Mouse (Mus musculus): Measurements from ENCODE around the gene Pip5k1c. TPM values are rescaled to one million over a fixed set of nuclear protein-coding genes. Genes with fewer than 3 reads are reported as not detected.

Pip5k1c gene
- polyA plus RNA-seq, 1 experiment = 38.6 TPM

- DNase-seq (ENCODE audit: low spot score) = no peak
Observed at GRCm38 (mm10) chr10:81284189-81284588, 8.6 kb upstream of the Pip5k1c start.

GRCm38 (mm10) chr10:81284719-81285118 lies 8.0 kb upstream of the Pip5k1c start:
- DNase-seq (ENCODE audit: low spot score) = no peak

DNA sequence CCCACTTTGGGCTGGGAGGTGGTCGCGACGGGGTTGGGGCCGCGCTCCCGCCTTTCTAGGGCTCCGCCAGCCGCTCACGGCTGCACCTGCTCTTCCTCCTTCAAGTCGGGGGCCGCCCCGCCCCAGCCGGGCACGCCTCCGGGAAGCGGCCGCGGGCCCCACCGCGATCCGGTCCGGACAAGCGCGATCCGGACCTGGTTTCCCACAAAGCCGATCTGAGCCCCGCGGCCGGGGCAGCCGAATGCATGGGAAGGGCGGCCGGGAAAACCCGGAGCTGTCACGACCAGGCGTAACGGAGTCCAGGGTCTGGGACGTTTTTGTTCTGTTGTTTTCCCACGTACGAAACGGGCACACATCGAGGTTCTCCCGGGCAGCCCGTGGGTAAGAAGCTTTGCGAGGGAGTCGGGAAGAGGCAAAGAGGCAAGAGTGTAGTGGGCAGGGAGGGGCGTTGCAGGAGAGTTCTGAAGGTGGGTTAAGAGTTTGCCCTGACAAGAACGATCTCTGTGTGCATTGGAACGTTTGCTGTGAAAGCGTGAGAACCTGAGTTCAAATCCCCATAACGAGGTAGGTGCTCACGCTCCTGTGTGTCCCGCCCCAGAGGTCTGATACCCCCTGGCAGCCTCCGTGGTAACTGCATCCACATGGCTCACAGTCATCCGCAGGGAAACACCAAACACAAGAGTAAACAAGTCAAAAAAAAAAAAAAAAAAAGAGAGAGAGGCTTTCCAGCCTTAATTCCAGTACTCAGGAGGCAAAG lies 6.9 kb upstream of the Pip5k1c start:
- peak; percentile 86 for DNase-seq (ENCODE audit: low spot score)

- DNase-seq (ENCODE audit: low spot score) = no peak
Observed at GRCm38 (mm10) chr10:81286586-81286985, 6.2 kb upstream of the Pip5k1c start.

- no peak for DNase-seq (ENCODE audit: low spot score)
Observed at GRCm38 (mm10) chr10:81287513-81288157, 5.1 kb upstream of the Pip5k1c start.

DNA sequence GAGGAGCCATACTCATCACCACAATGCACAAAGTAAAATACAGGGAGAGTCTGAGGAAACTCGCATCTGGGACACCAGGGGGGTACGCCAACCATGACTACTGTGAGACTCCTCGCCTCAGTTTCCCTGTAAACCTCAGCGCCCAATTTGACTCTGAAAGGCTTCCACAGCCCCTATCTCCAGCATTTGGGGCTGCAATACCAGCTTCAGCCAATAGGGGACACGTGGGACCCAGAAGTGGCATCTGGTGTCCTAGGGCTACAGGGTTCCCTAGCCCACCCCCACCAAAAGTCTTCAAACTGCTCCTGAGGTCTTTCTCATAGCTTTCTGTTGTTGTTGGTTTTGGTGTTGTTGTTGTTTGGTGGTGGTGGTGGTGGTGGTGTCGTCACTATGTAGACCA lies 4.2 kb upstream of the Pip5k1c start:
- no peak for DNase-seq (ENCODE audit: low spot score)

DNA sequence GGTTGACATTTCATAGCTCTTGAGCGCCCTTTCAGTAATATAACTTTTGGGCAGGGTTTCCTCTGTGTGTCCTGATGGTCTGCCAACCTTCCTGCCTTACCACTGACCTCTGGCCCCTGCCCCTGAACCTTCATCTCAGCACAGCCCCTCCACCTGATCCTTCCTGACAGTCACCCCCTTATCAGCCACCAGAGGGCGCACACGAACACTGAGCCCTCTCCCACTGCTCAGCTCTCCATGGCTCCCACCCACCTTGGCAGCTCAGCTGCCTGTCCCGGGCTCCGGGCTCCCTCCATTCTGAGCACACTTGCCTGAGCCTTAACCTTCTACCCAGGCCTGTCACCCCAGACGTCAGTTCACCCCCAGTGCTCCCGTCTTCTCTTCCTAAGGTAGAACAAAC lies 3.5 kb upstream of the Pip5k1c start:
- no peak for DNase-seq (ENCODE audit: low spot score)

GRCm38 (mm10) chr10:81289811-81290210 lies 3.0 kb upstream of the Pip5k1c start:
- no peak for DNase-seq (ENCODE audit: low spot score)

- peak; percentile 66 for DNase-seq (ENCODE audit: low spot score)
Observed at GRCm38 (mm10) chr10:81290698-81291460, 1.9 kb upstream of the Pip5k1c start.

DNA sequence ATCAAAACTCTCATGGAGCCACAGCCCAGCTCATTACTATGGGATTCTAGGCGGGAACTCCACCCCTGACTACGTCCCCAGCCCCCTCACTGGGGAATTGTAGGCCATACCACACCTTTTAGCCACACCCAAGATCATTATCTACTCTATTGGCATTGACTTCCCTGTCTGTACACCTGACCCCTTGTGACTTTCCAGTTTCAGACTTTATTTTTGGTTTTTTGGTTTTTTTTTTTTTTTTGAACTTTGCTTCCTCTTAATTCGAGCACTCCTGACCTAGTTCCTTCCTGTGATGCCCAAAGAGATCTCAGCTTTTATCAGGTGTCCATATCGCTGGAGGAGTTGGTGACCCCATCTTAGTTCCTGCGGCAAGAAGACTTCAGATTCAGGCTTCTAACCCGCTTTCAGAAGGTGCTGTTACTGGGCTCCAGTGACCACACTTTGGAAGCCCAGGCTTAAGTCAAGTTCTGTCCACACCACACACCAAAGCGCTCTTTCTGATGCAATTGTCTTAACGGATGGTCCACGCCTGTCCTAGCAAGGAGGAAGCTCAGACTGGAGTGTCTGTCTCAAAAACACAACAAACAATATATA lies 1.2 kb upstream of the Pip5k1c start, which contains the start of gene Tjp3:
Gene Tjp3 (minus strand): TSS at position 71 of the 594 bp plus-strand sequence.
- no peak for DNase-seq (ENCODE audit: low spot score)

GRCm38 (mm10) chr10:81293334-81294030 lies 719 bp downstream of the Pip5k1c start:
- DNase-seq (ENCODE audit: low spot score) = no peak

- no peak for DNase-seq (ENCODE audit: low spot score)
Observed at GRCm38 (mm10) chr10:81294442-81294841, 1.7 kb downstream of the Pip5k1c start.

DNA sequence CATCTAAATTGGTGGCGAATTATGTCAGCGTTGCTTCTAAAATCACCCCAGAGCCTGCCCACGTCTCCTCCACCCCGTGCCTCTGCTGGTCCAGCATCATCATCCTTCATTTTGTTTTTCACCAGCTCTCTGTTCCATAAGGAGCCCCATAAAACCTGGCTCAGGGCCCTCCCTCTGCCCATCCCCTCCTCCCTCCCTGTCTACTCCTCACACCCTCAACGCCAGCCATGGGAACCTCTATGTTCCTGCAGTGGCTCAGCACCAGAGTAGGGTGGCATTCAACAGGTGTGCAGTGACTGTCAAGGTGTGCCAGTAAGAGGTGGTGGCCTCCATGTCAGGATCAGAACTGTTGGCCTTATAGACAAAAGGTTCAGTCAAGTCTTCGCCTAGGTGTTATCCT lies 2.4 kb downstream of the Pip5k1c start:
- DNase-seq (ENCODE audit: low spot score) = no peak

DNA sequence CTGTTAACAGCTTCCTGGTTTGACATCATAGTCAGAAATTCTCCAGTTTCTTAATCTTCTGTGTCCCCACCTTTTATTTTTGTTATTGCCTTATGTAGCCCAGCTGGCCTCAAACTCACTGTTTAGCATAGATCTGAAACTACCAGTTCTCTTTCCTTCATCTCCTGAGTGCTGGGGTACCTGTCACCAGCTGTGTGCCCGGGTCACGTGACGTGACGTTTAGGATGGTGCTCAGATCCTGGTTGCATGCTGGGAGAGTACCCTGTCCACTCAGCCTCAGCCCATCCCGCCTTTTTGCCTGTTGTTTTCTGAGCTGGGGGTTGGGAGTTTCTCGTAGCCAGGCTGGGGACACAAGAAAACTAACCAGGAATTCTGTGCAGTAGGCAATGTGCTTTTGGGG lies 4.5 kb downstream of the Pip5k1c start:
- no peak for DNase-seq (ENCODE audit: low spot score)

DNA sequence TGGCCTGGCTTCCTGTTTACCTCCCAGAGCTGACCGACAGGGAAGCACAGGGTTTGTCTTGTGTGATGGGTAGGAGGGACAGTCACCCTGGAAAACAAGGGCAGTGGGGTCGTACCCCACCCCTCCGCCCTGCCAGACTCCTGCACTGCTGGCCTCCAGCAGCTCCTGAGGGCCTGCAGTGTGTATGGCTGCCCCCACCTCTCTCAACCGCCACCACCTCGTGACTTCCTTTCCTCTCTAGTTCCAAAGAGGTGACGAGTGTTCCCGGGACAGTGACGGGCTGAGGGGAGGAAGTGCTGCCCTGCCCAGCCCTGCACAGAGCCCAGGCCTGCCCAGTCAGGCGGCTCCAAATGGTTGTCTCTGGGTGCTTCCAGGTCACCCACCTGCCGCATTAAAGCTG lies 5.1 kb downstream of the Pip5k1c start:
- no peak for DNase-seq (ENCODE audit: low spot score)

DNA sequence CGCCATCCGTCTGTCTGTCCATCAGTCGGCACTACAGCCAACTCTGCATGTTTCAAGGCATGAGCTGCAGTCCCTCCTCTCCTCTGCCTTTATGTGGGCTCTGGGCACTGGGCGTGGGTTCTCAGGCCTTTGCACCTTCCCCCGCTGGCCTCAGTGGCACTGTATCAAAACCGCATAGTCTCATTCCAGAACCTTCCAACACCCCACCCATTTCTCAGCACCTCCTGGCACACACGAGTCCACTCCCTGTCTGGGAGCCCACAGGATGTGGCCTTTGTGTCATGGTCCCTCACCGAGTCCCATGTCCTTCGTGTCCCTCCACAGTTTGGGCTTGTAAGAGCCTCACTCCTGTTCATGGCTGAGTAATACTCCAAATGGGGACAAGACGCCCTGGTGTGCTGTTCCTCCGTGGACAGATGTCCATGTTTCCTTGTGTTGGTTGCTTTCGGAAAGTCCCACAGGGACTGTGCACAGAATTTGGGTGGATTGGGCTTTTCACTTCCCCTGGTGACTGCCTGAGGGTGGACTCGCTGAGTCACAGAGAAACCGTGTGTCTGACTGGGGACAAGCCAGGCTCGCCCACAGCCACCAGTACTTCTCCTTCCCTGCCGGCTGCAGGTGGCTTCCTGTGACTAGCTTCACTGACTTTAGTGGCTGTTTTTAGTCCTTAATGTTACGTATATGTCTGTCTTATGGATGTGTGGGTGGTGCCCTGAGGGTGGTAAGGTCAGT lies 5.8 kb downstream of the Pip5k1c start:
- no peak for DNase-seq (ENCODE audit: low spot score)

DNA sequence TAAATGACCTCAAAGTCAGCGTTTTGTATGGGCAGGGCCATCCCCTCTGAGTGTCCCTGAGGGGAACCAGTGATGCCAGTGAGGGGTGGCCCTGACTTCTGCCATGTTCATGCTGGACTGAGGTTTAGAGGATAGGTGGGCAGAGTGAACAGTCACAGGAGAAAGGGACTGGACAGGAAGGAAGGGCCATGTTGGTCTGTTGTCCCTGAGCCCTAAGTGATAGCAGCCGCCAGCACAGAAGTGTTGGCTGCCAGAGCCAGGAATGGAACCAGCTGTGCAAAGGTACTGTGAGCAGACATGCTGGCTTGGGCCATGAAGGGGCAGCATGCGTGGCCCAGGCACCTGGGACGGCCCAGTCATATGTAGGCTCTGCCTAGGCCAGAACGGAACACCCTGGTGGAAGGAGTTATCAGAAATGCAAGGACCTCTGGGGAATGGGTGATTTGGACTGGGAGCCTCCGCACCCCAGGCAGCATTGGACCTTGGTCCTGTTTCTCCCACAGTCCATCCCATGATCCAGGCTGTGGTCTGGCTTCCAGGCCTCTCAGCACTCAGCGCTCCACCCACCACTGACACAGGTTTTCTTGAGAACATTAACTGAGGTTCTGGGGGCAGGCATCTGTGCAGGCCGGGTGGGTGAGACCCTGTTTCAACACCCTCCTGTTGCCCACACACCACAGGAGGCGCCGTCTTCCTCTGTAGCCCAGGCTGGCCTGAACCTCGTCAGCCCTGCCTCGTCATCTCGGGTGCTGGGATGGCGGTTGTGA lies 7.0 kb downstream of the Pip5k1c start:
- DNase-seq (ENCODE audit: low spot score) = no peak

- no peak for DNase-seq (ENCODE audit: low spot score)
Observed at GRCm38 (mm10) chr10:81300352-81300907, 7.7 kb downstream of the Pip5k1c start.

DNA sequence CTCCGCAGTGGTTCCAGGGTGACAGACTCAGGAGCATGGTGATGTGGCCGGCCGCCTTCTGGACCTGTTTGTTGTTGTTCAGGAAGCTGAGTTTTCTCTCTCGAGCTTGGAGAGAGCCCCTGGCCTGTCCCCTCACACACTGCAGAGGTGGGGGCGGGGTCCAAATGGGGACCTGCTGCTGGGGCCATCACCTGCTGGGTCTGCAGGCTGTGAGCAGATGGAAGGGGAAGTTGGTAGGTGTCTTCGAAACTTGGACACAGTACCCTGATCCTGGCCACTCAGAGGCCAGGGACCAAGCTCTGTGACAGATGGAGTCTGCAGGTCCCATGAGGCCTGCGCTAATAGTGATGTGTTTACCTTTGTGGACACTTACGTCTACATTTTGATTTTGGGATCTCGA lies 8.6 kb downstream of the Pip5k1c start:
- DNase-seq (ENCODE audit: low spot score) = no peak

GRCm38 (mm10) chr10:81302288-81302687 lies 9.5 kb downstream of the Pip5k1c start:
- DNase-seq (ENCODE audit: low spot score) = no peak
